Mouse (Mus musculus): Measurements from ENCODE around the gene Gm42674.

- TF ChIP-seq MAFK (IDR thresholded peaks at IDR 0.05; ENCODE audit: insufficient read depth, low read depth, low read length) = no peak
- no peak for TF ChIP-seq HCFC1 (IDR thresholded peaks at IDR 0.05; ENCODE audit: borderline replicate concordance, insufficient read depth, low read length)
These were observed 1.1 kb upstream of the Gm42674 start for GRCm38 (mm10) chr3:90600458-90601195.

Measured in ES-E14 (cell line).